Comparison of ENCODE assay signal across 13 mouse cellular contexts in genomic region chr1:156884782-156885181, GRCm38 (mm10). TPM values are rescaled to one million over a fixed set of nuclear protein-coding genes. Genes with fewer than 3 reads are reported as not detected.
"Had no signal": no experiment of that assay in that cellular context is flagged by ENCODE, and none has a peak within 500 bp of the region (broad histone marks: within the 10 kb centered on the region; RNA-seq: fewer than 3 reads in every experiment).

No protein-coding gene starts in this region.

- ATAC-seq: midbrain, embryonic 15.5 days had no signal

- H3K4me2 ChIP-seq: liver, embryonic 11.5 days; lung, embryonic 14.5 days; midbrain, embryonic 11.5 days; midbrain, embryonic 15.5 days; neural tube, embryonic 12.5 days had no signal

- H3K27me3 ChIP-seq: megakaryocyte, embryonic 14.5 days; midbrain, embryonic 15.5 days; neural tube, embryonic 12.5 days had no signal

- H3K9ac ChIP-seq: lung, embryonic 14.5 days; midbrain, embryonic 15.5 days; neural tube, embryonic 12.5 days had no signal

- H3K4me3 ChIP-seq: limb, embryonic 10.5 days; megakaryocyte, embryonic 14.5 days; midbrain, embryonic 15.5 days; neural tube, embryonic 12.5 days had no signal

- H3K27ac ChIP-seq: limb, embryonic 10.5 days; macrophage; midbrain, embryonic 15.5 days; neural tube, embryonic 12.5 days; stomach, postnatal 0 days had no signal

- DNase-seq: kidney, adult 11 months; lung, embryonic 14.5 days; lung, postnatal 14 days; thymus, postnatal 4 days had no signal

- H3K4me1 ChIP-seq: limb, embryonic 10.5 days; megakaryocyte, embryonic 14.5 days; midbrain, embryonic 15.5 days; neural tube, embryonic 12.5 days had no signal

- H3K9me3 ChIP-seq: limb, embryonic 10.5 days; megakaryocyte, embryonic 14.5 days; midbrain, embryonic 15.5 days; neural tube, embryonic 12.5 days had no signal

RNA-seq across cellular contexts. Expression of gene Angptl1, which starts 46.4 kb away (rescaled TPM):
- total RNA-seq: monocyte, adult 5-6 weeks had no signal
- polyA plus RNA-seq: macrophage had no signal
